Mouse (Mus musculus): ENCODE measurements at regions not wholly inside any gene's neighbourhood (a gene's known extent, or its start where the extent isn't known, plus 50 kb on each side); places are given as distances from the start of the nearest gene placed in this dataset.
"Not testable (repeated sequence)": the region's sequence is repeated elsewhere in the genome, so short reads cannot be mapped to it uniquely, and the experiment has no call there.

- DNase-seq (ENCODE audit: extremely low spot score, low spot score): no peak
Observed at GRCm38 (mm10) chr14:76964046-76964445, 72.5 kb upstream of the Ccdc122 start.

- no peak for DNase-seq (ENCODE audit: extremely low spot score, low spot score)
Observed at GRCm38 (mm10) chr14:76958875-76959274, 77.7 kb upstream of the Ccdc122 start.

- DNase-seq (ENCODE audit: extremely low spot score, low spot score): no peak
Observed at GRCm38 (mm10) chr14:76957136-76957535, 79.4 kb upstream of the Ccdc122 start.

DNA sequence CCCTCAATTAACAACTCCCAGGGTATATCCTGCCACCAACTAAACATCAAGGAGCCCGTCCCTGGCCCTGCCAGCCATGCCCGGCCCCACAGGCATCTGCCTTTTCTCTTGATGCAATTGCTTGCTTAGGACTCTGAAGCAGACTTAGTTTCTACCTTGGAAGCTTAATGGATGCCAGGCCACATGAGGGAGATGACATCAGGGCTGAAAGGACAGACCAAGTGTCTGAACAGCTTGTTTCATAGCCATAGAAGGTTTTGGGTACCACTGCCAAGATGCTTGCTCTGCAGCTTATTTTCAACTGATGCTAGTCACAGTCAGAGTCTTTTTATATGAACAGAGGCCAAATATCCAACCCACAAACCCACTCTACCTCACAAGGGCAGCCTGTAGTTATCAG, 83.4 kb upstream of the Ccdc122 start:
- no peak for DNase-seq (ENCODE audit: extremely low spot score, low spot score)

DNA sequence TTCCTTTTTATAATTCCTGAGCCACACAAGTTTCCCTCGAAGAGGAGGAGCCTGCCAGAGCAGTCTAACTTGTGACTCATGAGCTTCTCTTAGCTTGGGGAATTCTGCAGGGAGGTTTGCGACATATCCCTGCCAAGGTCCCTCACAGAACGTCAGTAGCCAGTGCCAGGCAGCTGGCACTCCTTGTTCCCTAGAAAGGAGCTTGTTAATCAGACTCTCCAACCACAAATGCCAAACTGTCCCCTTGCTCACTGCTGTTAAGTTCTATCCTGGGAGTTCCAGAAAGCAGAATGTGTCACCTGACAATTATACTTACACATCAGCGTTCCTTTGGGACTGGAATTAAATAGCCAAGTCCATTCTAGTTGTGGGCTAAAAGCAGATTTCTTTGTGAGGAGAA, 85.1 kb upstream of the Ccdc122 start:
- no peak for DNase-seq (ENCODE audit: extremely low spot score, low spot score)

DNA sequence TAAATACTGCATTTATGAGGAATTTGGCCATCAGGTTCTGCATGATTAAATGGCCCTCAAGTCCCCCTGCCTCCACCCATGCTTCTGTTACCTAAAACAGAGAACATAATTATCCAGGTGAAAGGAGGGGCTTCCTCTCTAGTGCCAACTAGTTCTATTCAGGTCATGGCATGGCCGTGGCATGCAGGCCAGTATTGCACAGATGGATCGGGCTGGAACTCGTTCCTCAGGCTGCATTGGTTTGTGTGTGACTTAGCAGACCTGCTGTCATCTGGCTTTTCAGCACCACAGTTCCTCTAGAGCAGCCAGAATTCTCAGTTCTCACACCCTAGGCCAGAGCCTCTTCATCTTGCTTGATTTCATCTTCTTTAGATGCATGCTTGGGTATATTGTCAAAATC, 87.2 kb upstream of the Ccdc122 start:
- no peak for DNase-seq (ENCODE audit: extremely low spot score, low spot score)

- no peak for DNase-seq (ENCODE audit: extremely low spot score, low spot score)
Observed at GRCm38 (mm10) chr14:76948948-76949347, 87.6 kb upstream of the Ccdc122 start.

DNA sequence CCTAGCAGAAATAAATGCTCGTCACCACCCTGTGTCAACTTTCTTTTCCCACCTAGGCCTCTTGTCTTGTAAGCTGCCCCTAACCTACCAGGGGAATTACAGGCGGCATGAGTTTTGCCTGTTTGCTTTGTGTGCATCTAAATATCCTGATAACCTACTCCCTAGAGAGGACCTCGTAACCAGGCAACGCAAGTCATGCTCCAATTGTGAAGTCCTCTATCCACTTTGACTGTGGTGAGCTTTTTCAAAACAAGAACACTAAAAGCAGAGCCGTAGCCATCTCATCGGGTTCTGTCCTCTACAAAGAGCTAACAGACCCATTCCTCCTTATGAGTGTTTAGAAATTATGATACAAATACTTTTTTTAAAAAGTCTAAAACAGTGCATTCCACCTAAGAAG, 88.1 kb upstream of the Ccdc122 start:
- DNase-seq (ENCODE audit: extremely low spot score, low spot score): no peak

- DNase-seq (ENCODE audit: extremely low spot score, low spot score): no peak
Observed at GRCm38 (mm10) chr14:76947148-76947547, 89.4 kb upstream of the Ccdc122 start.

DNA sequence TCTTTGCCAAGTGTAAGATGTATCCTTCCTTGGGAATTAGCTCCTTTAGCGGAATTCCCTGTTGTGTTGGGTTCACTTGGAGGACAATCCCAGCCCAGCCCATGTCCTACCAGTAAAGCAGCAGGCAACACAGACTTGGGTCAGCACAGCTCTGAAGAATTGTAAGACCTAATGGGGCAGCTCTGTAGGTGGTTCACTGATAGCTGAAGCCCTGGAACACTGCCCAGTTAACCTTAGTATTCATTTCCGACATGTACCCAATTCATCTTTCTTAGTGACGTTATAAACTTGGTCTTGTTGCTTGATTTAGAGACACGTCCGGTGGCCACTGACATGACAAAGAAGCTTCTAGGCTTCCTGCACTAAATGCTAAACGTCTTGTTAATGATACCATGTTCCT, 90.9 kb upstream of the Ccdc122 start:
- DNase-seq (ENCODE audit: extremely low spot score, low spot score): no peak

DNA sequence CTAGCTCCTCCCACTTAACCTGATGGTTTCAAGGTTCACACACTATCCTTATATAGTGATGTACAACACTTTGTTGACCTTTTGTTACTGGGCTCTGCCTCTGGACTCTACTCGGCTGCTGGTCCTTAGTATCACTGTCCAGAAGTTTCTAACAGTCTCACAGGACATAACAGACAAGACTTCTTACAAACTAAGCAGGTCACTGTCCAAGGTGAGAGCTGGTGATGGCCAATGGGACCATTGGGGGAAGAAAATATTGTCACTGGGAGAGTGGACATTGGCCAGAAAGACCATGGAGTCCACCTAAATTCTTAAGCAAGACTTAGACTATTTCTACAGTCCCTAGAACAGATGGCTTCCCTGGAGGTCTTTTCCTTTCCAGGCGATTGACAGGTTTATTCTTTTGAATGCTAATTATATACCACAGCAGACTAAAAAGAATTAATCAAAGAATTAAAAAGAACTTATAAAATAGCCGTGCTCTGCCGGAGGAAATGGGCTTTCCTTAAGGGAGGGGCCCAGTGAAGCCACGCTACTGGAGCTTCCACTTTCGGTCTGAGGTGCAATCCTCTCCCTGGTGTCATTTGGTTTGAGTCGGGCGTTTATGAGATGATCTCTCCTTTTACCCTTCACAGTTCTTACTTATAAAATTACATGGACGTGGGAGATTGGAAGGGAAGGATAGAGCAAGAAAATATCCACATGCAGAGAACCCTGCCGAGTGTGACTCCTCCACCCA, 94.9 kb upstream of the Ccdc122 start:
- DNase-seq (ENCODE audit: extremely low spot score, low spot score): no peak

- DNase-seq (ENCODE audit: extremely low spot score, low spot score): no peak
Observed at GRCm38 (mm10) chr14:76940507-76940906, 96.1 kb upstream of the Ccdc122 start.

DNA sequence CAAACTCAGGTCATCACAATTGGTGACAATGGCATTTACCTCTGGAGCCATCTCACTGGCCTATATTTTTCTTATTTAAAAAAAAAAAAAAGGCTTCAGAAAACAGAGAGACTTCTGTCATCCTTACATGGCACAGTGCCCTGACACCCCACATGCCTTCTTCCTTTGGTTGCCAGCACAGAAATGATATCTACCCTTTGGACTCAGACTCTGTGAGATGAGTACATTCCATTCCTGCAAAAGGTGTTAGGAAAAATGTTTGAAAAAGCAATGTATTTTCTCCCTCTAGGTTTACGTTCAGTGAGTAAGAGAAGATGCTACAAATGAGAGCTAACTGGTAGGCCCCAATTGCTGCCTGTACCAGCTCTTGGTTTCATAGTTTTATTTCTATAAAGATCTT, 99.9 kb upstream of the Ccdc122 start:
- DNase-seq (ENCODE audit: extremely low spot score, low spot score): no peak

DNA sequence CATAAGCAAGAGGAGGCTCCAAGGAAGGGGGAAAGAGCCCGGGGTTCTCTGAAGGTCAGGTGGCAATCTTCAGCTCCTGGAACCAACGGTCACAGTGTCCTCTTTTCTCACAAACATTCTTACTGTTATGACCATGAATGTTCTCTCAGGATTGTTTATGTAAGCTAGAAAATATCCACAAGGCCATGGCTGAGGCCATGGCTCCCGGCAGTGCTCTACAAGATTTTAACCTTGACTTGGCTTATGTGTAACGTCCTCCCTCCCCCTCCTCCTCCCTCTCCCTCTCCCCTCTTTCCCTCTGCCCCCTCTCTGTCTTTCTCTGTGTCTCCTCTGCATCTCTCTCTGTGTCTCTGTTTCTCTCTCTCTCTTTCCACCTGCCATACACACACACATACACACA, 100.5 kb upstream of the Ccdc122 start:
- not testable (repeated sequence) for DNase-seq (ENCODE audit: extremely low spot score, low spot score)

DNA sequence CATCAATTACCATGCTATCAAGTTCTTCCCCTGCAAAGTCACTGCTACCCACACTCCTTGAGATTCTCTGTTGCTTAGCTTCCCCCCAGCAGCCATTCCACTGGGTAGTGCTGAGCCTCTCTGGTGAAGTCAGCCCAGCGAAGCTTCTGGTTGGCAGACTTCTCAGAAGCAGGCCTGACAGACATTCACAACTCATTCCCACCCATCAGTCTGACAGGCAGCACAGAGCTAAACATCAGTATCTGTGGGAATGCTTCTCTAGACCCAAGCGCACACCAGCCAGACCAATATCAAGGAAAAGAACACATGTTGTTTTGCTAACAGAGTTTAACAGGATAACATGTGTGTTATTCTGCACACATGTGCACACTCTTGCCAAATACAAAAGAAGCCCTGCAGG, 101.1 kb upstream of the Ccdc122 start:
- no peak for DNase-seq (ENCODE audit: extremely low spot score, low spot score)

GRCm38 (mm10) chr14:76932890-76933289, 103.7 kb upstream of the Ccdc122 start:
- DNase-seq (ENCODE audit: extremely low spot score, low spot score): no peak

- DNase-seq (ENCODE audit: extremely low spot score, low spot score): no peak
Observed at GRCm38 (mm10) chr14:76931398-76931797, 105.2 kb upstream of the Ccdc122 start.

DNA sequence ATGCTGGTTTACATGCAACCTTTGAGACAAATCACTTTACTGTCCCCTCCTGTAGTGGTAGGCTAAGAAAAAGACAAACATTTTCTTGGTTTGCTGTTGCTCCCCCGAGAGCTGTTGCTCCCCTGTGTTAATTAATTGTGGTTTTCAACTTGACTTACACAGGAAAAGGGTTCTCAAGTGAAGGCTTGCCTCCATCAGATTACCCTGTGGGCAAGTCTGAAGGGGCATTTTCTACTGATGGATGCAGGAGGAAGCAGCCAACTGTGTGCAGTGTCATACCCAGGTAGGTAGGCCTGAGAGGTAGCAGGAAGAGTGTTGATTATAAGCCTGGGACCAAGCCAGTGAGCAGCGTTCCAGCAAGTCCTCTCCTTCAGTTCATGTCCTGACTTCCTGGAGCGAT, 107.0 kb upstream of the Ccdc122 start:
- no peak for DNase-seq (ENCODE audit: extremely low spot score, low spot score)

GRCm38 (mm10) chr14:76928706-76929105, 107.9 kb upstream of the Ccdc122 start:
- no peak for DNase-seq (ENCODE audit: extremely low spot score, low spot score)

GRCm38 (mm10) chr14:76927245-76927806, 109.2 kb upstream of the Ccdc122 start:
- no peak for DNase-seq (ENCODE audit: extremely low spot score, low spot score)

DNA sequence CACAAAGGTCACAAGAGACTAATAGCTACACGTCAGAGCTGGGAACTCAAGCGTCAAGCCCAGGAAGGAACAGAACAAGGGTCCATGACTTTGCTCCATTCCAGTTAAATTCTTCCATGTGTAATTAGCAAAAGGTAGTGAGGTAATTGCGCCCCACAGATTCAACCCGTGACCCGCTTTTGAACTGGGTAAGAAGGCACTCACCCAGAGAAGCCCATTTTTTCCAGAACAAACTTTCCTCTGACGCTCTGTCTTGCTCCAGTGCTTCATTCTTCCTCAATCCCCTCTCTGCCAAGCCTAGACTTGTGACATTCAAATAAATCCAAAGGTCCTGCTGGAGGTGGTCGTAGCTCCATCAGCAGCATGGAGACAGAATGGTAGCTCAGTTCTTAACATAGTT, 110.2 kb upstream of the Ccdc122 start:
- DNase-seq (ENCODE audit: extremely low spot score, low spot score): no peak

DNA sequence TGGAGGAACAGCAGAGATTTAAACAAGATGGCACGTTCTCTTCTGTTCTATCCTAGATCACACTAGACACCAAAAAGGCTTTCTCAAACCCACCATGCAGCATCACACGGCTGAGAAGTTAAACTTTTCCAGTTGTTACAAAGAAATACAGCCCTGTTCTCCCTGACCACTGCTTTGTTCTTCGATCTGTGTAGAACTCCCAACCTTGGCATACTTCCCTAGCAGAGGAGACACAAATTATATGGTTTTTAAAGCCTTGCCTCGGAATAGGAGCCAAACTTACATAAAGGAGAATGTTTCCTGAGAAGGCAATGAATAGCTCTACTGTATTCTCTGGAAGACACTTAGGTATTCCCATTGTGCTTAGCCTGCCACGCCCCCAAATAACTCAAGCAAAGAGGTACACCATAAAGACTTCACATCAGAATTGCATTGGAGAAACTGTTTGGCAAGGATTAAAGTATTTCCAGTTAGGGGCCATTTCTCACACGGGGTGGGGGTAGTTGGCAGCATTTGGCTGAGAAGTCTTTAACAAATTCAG, 114.1 kb upstream of the Ccdc122 start:
- DNase-seq (ENCODE audit: extremely low spot score, low spot score): no peak

GRCm38 (mm10) chr14:76918091-76918490, 118.5 kb upstream of the Ccdc122 start:
- no peak for DNase-seq (ENCODE audit: extremely low spot score, low spot score)
